Mouse (Mus musculus) megakaryocyte, embryonic 14.5 days (primary cell): Measurements from ENCODE around the gene Ehmt1. TPM values are rescaled to one million over a fixed set of nuclear protein-coding genes. Genes with fewer than 3 reads are reported as not detected.

Source experiments
- H3K27me3 ChIP-seq: replicated peaks from 2 replicates; pipeline ENCODE3; 2012; ENCODE audit warnings: inconsistent platforms
- H3K36me3 ChIP-seq: replicated peaks from 2 replicates; pipeline ENCODE3; 2012; ENCODE audit warnings: low read length, inconsistent platforms, mixed read lengths
- H3K4me1 ChIP-seq: 2 replicates; pipeline ENCODE4 v1.6.1; 2012; ENCODE audit warnings: inconsistent platforms
- H3K4me3 ChIP-seq: replicated peaks from 2 replicates; pipeline ENCODE3; 2012; ENCODE audit warnings: moderate library complexity, mild to moderate bottlenecking, inconsistent platforms
- H3K9me3 ChIP-seq: 2 replicates; pipeline ENCODE4 v1.6.1; 2012; ENCODE audit warnings: inconsistent platforms
- FLI1 ChIP-seq: IDR thresholded peaks from 2 replicates; pipeline ENCODE4 v1.6.1; 2012; ENCODE audit warnings: low read length, inconsistent platforms, mixed read lengths
- GATA1 ChIP-seq: IDR thresholded peaks from 3 replicates; pipeline ENCODE4 v1.6.1; 2012; ENCODE audit warnings: mixed read lengths, low read length, inconsistent platforms, borderline replicate concordance
- polyA plus RNA-seq: library from polyadenylated mRNA; stranded (reverse); fragments of >175 nt; gene quantifications from 2 replicates; pipeline ENCODE4 v1.2.3, GENCODE M21; 2012; ENCODE audit warnings: low replicate concordance; ENCODE audit not compliant: insufficient read depth

Gene Ehmt1
- polyA plus RNA-seq, 1 experiment: 41.8 TPM

- Histone ChIP-seq H3K4me1 (peaks cover 30% of the 10 kb centered on the region), H3K4me3 (no peak overlapping the region), H3K9me3 (no peaks in the 10 kb centered on the region), H3K36me3 (peaks cover 15% of the 10 kb centered on the region), H3K27me3 (no peaks in the 10 kb centered on the region)
- no peak for TF ChIP-seq FLI1
- no peak for TF ChIP-seq GATA1
These were observed 6.8 kb downstream of the Ehmt1 start for GRCm38 (mm10) chr2:24912589-24912988.

DNA sequence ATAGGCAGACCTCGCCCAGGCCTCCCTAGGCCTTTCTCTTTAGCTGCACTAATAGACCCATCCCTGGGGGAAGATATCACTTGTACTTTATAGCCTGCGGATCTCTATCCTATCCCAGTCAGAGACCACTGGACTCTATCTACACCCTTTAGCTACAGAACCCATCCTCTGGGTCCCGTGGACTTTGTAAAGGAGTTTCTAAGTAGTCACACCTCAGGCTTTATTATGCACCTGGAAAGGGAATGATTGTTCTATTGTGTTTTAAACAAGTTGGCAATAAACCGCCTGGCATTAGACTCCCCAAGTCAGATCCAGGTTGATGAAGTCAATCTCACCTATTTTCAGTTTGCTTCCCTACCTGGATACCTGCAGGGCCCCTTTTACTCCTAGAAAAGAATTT is 7.2 kb downstream of the Ehmt1 start:
- H3K9me3 ChIP-seq: no peaks in the 10 kb centered on the region
- no peaks in the 10 kb centered on the region for H3K27me3 ChIP-seq
- peaks cover 26% of the 10 kb centered on the region for H3K4me1 ChIP-seq
- H3K4me3 ChIP-seq: no peak overlapping the region
- peaks cover 15% of the 10 kb centered on the region for H3K36me3 ChIP-seq
- TF ChIP-seq GATA1: no peak
- no peak for TF ChIP-seq FLI1

- TF ChIP-seq FLI1 (no peak), GATA1 (no peak)
- Histone ChIP-seq H3K4me1 (peaks cover 42% of the 10 kb centered on the region), H3K9me3 (no peaks in the 10 kb centered on the region), H3K4me3 (no peak overlapping the region), H3K27me3 (no peaks in the 10 kb centered on the region), H3K36me3 (peaks cover 15% of the 10 kb centered on the region)
These were observed 8.9 kb downstream of the Ehmt1 start for GRCm38 (mm10) chr2:24910481-24910880.

DNA sequence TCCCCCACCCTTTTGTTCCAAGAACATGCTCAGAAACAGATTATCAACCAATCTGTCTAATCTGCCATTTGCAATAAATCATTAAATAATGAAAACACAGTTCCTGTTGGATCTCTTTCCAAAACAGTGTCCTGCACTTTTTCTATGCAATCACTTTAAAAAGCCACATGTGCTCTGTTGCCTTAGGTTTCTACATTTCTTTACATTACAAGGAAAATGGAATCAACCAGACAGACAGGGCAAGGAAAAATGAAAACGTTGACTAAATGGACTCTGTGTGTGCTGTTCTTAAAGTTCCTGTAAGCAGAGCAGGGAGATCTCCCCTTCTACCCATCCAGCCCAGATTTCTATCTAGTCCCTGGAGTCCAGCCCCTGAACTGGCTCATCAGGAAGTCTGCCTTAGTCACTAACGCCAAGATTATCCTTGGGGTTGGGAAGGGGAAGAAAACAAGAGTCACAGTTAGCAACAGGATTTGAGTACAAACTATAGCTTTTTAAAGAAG is 13.7 kb downstream of the Ehmt1 start:
- H3K36me3 ChIP-seq: peaks cover 3% of the 10 kb centered on the region
- peak overlapping the region; percentile 34 for H3K4me3 ChIP-seq
- H3K4me1 ChIP-seq: peaks cover 58% of the 10 kb centered on the region
- no peaks in the 10 kb centered on the region for H3K27me3 ChIP-seq
- no peaks in the 10 kb centered on the region for H3K9me3 ChIP-seq
- TF ChIP-seq FLI1: no peak
- TF ChIP-seq GATA1: no peak

GRCm38 (mm10) chr2:24904823-24905652 is 14.4 kb downstream of the Ehmt1 start:
- peaks cover 3% of the 10 kb centered on the region for H3K36me3 ChIP-seq
- no peaks in the 10 kb centered on the region for H3K27me3 ChIP-seq
- no peaks in the 10 kb centered on the region for H3K9me3 ChIP-seq
- peak overlapping the region; percentile 3 for H3K4me3 ChIP-seq
- TF ChIP-seq FLI1 (no peak), GATA1 (no peak)
- peaks cover 56% of the 10 kb centered on the region for H3K4me1 ChIP-seq

- Histone ChIP-seq H3K9me3 (no peaks in the 10 kb centered on the region), H3K4me1 (peaks cover 63% of the 10 kb centered on the region), H3K27me3 (no peaks in the 10 kb centered on the region), H3K4me3 (no peak overlapping the region), H3K36me3 (peaks cover 7% of the 10 kb centered on the region)
- TF ChIP-seq FLI1 (no peak), GATA1 (no peak)
These were observed 16.4 kb downstream of the Ehmt1 start for GRCm38 (mm10) chr2:24902999-24903398.

GRCm38 (mm10) chr2:24901055-24901454 is 18.4 kb downstream of the Ehmt1 start:
- peaks cover 65% of the 10 kb centered on the region for H3K4me1 ChIP-seq
- peaks cover 7% of the 10 kb centered on the region for H3K36me3 ChIP-seq
- no peak overlapping the region for H3K4me3 ChIP-seq
- H3K9me3 ChIP-seq: no peaks in the 10 kb centered on the region
- H3K27me3 ChIP-seq: no peaks in the 10 kb centered on the region
- TF ChIP-seq GATA1 (no peak), FLI1 (no peak)

GRCm38 (mm10) chr2:24899292-24899691 is 20.1 kb downstream of the Ehmt1 start:
- no peak for TF ChIP-seq GATA1
- no peak for TF ChIP-seq FLI1
- Histone ChIP-seq H3K36me3 (peaks cover 7% of the 10 kb centered on the region), H3K4me1 (peaks cover 58% of the 10 kb centered on the region), H3K27me3 (no peaks in the 10 kb centered on the region), H3K9me3 (no peaks in the 10 kb centered on the region), H3K4me3 (no peak overlapping the region)

GRCm38 (mm10) chr2:24896761-24897160 is 22.7 kb downstream of the Ehmt1 start:
- Histone ChIP-seq H3K27me3 (no peaks in the 10 kb centered on the region), H3K9me3 (no peaks in the 10 kb centered on the region), H3K4me3 (no peak overlapping the region), H3K4me1 (peaks cover 70% of the 10 kb centered on the region), H3K36me3 (peaks cover 12% of the 10 kb centered on the region)
- TF ChIP-seq GATA1 (no peak), FLI1 (no peak)

- Histone ChIP-seq H3K4me1 (peaks cover 73% of the 10 kb centered on the region), H3K36me3 (peaks cover 11% of the 10 kb centered on the region)
These were observed 25.2 kb downstream of the Ehmt1 start for GRCm38 (mm10) chr2:24894211-24894610.

GRCm38 (mm10) chr2:24892318-24892717 is 27.1 kb downstream of the Ehmt1 start:
- no peak overlapping the region for H3K4me3 ChIP-seq
- peaks cover 76% of the 10 kb centered on the region for H3K4me1 ChIP-seq
- no peak for TF ChIP-seq GATA1
- no peaks in the 10 kb centered on the region for H3K27me3 ChIP-seq
- H3K36me3 ChIP-seq: peaks cover 14% of the 10 kb centered on the region
- no peaks in the 10 kb centered on the region for H3K9me3 ChIP-seq

More at GRCm38 (mm10) chr2:24894211-24894610, 25.2 kb downstream of the Ehmt1 start:
- no peaks in the 10 kb centered on the region for H3K9me3 ChIP-seq
- no peak for TF ChIP-seq GATA1
- TF ChIP-seq FLI1: no peak
- no peaks in the 10 kb centered on the region for H3K27me3 ChIP-seq
- no peak overlapping the region for H3K4me3 ChIP-seq
